Mouse (Mus musculus): ENCODE measurements at regions not wholly inside any gene's neighbourhood (a gene's known extent, or its start where the extent isn't known, plus 50 kb on each side); places are given as distances from the start of the nearest gene placed in this dataset.

GRCm38 (mm10) chr3:38007626-38008025, 283.3 kb upstream of the Gm5148 start:
- TF ChIP-seq CTCF (IDR thresholded peaks at IDR 0.05; ENCODE audit: low read depth), result no peak
- no peak for TF ChIP-seq EP300 (IDR thresholded peaks at IDR 0.05; ENCODE audit: low read depth)
